Mouse (Mus musculus): ENCODE measurements around the gene Gm12355. TPM values are rescaled to one million over a fixed set of nuclear protein-coding genes. Genes with fewer than 3 reads are reported as not detected.

Gene Gm12355
- total and polyA plus RNA-seq, 2 experiments from 2014 or later, result 0.29 to 0.68 TPM

DNA sequence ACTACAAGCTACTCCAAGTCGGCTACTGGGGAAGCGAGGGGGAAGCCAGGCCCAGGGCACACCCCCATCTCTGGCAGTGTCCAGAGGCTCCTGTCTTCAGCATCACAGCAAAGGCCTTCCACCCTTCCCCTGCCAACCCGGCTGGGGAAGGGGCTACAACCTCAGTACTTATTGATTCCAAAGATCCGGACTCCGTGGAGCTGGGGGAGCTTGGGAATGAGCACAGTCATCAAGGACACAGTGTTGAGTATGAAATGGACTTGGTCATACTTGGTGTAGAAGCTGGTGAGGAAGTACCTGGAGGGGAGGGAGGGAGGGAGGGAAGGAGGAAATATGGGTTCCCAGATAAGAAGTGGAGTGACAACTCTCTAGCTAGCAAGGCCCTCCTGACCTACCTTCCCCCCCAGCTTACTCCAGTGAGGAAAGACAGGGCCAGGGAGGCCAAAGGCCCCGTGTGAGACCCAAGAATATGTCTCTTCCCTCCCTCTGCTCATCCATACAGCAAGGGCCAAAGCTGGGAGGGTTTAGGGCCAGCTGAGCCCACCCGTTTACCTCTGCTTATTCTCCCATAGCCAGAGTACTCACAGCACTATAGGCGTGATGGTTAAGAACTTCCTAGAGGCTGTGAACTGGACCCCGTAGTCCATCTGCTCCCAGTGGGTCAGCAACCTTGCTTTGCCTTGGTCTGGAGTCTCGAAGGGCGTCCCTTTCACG lies 42.8 kb downstream of the Gm12355 start:
- no peaks in the 10 kb centered on the region for H3K27me3 ChIP-seq (ENCODE audit: insufficient read depth, low read length)
- no peak for TF ChIP-seq CTCF (IDR thresholded peaks at IDR 0.05; ENCODE audit: low read depth)
- peaks cover 25% of the 10 kb centered on the region for H3K36me3 ChIP-seq (ENCODE audit: insufficient read depth)
- H3K4me2 ChIP-seq (ENCODE audit: low read depth), result no peak overlapping the region
- WGBS, result 93% methylated on average over 12 of the region's 12 CpGs
- no peak for DNase-seq
- peaks cover 15% of the 10 kb centered on the region for H3K4me1 ChIP-seq (ENCODE audit: insufficient read depth)
- H3K9me3 ChIP-seq (ENCODE audit: low read length), result no peaks in the 10 kb centered on the region
- no peak overlapping the region for H3K27ac ChIP-seq (ENCODE audit: low read depth, low read length)
- no peak overlapping the region for H3K9ac ChIP-seq
- no peak for ATAC-seq
- H3K4me3 ChIP-seq (ENCODE audit: low read depth, low read length), result no peak overlapping the region

DNA sequence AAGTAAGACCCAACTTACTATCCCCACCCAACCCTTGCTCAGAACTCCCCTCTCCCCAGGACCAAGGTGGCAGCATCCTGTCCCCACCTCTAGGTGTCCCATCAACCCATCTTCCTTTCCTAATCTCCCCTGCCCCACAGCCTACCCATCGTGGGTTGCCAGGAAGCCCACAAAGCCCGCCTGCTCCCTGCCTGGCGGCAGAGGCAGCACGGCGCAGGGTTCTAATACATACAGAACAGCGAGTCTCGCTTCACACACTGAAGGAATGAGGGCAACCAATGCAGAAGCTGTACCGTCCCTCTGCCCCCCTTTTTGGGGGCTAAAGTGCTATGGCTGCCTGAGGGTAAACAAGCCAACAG lies 43.5 kb downstream of the Gm12355 start:
- no peak for ATAC-seq
- no peak for DNase-seq
- Histone ChIP-seq H3K4me3 (ENCODE audit: low read depth, low read length) (no peak overlapping the region), H3K9ac (no peak overlapping the region), H3K4me1 (ENCODE audit: insufficient read depth) (peaks cover 11% of the 10 kb centered on the region; the same call in 1 of the 2 replicates), H3K36me3 (ENCODE audit: insufficient read depth) (peaks cover 25% of the 10 kb centered on the region), H3K27me3 (ENCODE audit: insufficient read depth, low read length) (no peaks in the 10 kb centered on the region), H3K27ac (ENCODE audit: low read depth, low read length) (no peak overlapping the region), H3K4me2 (ENCODE audit: low read depth) (no peak overlapping the region), H3K9me3 (ENCODE audit: low read length) (no peaks in the 10 kb centered on the region)
- 80% methylated on average over 8 of the region's 8 CpGs for WGBS
- no peak for TF ChIP-seq CTCF (IDR thresholded peaks at IDR 0.05; ENCODE audit: low read depth)

DNA sequence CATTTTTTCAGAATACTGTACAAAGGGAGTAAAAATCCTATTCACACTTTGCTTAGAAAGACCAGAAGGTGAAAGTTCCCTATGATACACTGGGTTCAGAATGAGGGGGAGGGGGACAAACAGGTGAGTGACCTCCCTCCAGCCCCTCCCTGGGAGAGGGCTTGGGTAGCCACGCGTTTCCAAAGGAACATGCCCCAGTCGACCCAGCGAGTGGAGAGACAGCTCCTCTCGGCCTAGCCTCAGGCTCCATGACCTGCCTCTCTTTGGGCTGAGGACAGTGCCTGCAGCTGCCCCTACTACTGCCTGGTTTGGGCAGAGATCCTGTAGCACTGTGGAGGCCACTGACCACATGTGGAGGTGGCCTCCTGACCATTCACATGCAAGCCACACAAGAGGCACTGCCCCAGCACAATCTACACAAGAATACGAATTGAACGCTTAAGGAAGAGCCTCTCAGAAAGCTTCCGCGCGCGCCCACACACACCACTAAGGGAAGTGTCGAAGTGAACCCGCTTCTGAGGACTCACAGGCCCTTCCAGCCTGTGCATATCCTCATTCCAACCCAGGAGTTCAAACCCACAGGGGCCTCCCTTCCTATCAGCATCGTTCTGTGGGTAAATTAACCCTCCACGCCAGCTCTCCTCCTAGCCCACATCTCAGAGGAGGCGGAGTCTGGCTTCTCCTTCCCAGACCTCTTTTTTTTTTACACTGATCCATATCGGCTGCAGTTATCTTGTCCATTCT lies 44.0 kb downstream of the Gm12355 start:
- no peak overlapping the region for H3K27ac ChIP-seq (ENCODE audit: low read depth, low read length)
- 68% methylated on average over 17 of the region's 17 CpGs for WGBS
- H3K9ac ChIP-seq, result no peak overlapping the region
- peaks cover 25% of the 10 kb centered on the region for H3K36me3 ChIP-seq (ENCODE audit: insufficient read depth)
- no peak for TF ChIP-seq CTCF (IDR thresholded peaks at IDR 0.05; ENCODE audit: low read depth)
- H3K9me3 ChIP-seq (ENCODE audit: low read length), result no peaks in the 10 kb centered on the region
- ATAC-seq, result no peak
- DNase-seq, result no peak
- no peaks in the 10 kb centered on the region for H3K27me3 ChIP-seq (ENCODE audit: insufficient read depth, low read length)
- no peak overlapping the region for H3K4me2 ChIP-seq (ENCODE audit: low read depth)
- peaks cover 11% of the 10 kb centered on the region; the same call in 1 of the 2 replicates for H3K4me1 ChIP-seq (ENCODE audit: insufficient read depth)
- H3K4me3 ChIP-seq (ENCODE audit: low read depth, low read length), result no peak overlapping the region

DNA sequence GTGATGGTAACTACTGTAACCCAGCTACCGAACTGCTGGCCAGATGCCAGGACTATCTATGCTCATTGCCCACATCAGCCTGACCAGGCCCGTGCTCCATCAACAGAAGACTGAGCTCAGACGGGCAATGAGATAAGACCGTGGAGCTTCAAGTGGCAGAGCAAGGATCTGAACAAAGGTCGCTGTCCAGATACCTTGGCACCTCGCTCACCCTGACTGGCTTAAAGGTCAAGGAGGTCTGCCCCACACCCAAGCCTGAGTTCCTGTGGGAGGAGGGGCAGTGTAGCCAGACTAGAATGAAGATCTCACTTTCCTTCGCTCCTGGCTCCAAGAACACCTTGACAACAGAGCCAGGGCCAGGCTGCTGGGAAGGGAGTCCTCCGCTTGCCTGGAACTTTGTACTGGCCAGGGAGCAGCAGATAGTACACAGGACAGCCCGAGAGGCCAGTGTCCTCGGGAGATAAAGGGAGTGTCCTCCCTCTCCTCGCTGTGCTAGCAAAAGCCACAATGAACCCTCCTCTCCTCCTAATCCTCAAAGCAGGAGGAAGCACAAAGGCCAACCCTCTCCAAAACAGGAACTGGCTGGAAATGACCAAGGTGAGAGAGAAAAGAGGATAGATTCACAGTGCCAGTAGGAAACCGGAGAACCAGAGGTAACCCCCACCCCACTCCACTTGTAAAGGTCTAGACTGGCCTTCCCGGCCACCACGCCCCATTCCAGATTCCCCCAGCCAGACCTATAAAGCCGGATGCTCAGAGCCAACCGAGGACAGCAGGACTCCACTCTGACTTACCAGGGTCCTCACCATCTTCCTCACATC lies 45.0 kb downstream of the Gm12355 start:
- H3K4me1 ChIP-seq (ENCODE audit: insufficient read depth), result peaks cover 1% of the 10 kb centered on the region; the same call in 1 of the 2 replicates
- no peak overlapping the region for H3K27ac ChIP-seq (ENCODE audit: low read depth, low read length)
- no peaks in the 10 kb centered on the region for H3K9me3 ChIP-seq (ENCODE audit: low read length)
- DNase-seq (no peak), ATAC-seq (no peak)
- no peak overlapping the region for H3K9ac ChIP-seq
- H3K4me2 ChIP-seq (ENCODE audit: low read depth), result no peak overlapping the region
- H3K27me3 ChIP-seq (ENCODE audit: insufficient read depth, low read length), result no peaks in the 10 kb centered on the region
- no peak overlapping the region for H3K4me3 ChIP-seq (ENCODE audit: low read depth, low read length)
- 67% methylated on average over 16 of the region's 16 CpGs for WGBS
- peaks cover 25% of the 10 kb centered on the region for H3K36me3 ChIP-seq (ENCODE audit: insufficient read depth)
- no peak for TF ChIP-seq CTCF (IDR thresholded peaks at IDR 0.05; ENCODE audit: low read depth)

DNA sequence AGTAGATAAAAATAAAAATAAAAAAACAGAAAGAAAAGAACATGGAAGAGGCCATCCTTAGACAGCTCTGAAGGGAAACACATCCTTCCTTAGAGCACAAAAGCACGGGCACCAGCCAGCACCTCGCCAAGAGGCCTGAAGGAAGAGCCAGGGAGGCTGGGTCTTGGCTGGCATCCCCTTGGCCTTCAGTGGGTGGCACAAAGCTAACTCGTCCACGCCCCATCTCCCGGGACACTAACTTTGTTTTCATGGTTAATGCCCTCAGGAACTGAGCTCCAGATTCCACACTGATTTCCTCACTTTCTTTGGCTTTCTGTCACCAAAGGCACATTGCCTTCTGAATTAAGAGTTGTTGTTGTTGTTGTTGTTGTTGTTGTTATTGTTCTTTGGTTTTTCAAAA lies 47.7 kb downstream of the Gm12355 start:
- DNase-seq, result no peak
- TF ChIP-seq CTCF (IDR thresholded peaks at IDR 0.05; ENCODE audit: low read depth), result no peak

More for the DNA sequence above, 47.7 kb downstream of the Gm12355 start:
- Histone ChIP-seq H3K4me2 (ENCODE audit: low read depth) (no peak overlapping the region), H3K9ac (no peak overlapping the region), H3K27ac (ENCODE audit: low read depth, low read length) (no peak overlapping the region), H3K9me3 (ENCODE audit: low read length) (no peaks in the 10 kb centered on the region), H3K27me3 (ENCODE audit: insufficient read depth, low read length) (no peaks in the 10 kb centered on the region), H3K4me3 (ENCODE audit: low read depth, low read length) (no peak overlapping the region), H3K36me3 (ENCODE audit: insufficient read depth) (peaks cover 16% of the 10 kb centered on the region), H3K4me1 (ENCODE audit: insufficient read depth) (no peaks in the 10 kb centered on the region)
- 70% methylated on average over 5 of the region's 5 CpGs for WGBS
- no peak for ATAC-seq

Other genes starting within 250 kb of the Gm12355 start
- 0.23 TPM in 1 of 2 replicates, not detected in the other for gene Tcap, start 241.8 kb downstream of the Gm12355 start, total RNA-seq (2014; rRNA removed)
- gene Tcap, start 241.8 kb downstream of the Gm12355 start, polyA plus RNA-seq (2015; fragmentation: Nextera tagmentation; extraction: Ambion mirVana), result not detected in 2 replicates
- 1.0 and 1.8 TPM in 2 replicates for gene Pnmt, start 239.2 kb downstream of the Gm12355 start, total RNA-seq (2014; rRNA removed)
- gene Pnmt, start 239.2 kb downstream of the Gm12355 start, polyA plus RNA-seq (2015; fragmentation: Nextera tagmentation; extraction: Ambion mirVana), result 1.7 and 3.5 TPM in 2 replicates
- gene Pgap3, start 225.2 kb downstream of the Gm12355 start, total RNA-seq (2014; rRNA removed), result 10.9 and 11.0 TPM in 2 replicates
- gene Pgap3, start 225.2 kb downstream of the Gm12355 start, polyA plus RNA-seq (2015; fragmentation: Nextera tagmentation; extraction: Ambion mirVana), result 7.1 and 7.6 TPM in 2 replicates
- gene Erbb2, start 213.2 kb downstream of the Gm12355 start, total RNA-seq (2014; rRNA removed), result 3.8 and 4.9 TPM in 2 replicates
- gene Erbb2, start 213.2 kb downstream of the Gm12355 start, polyA plus RNA-seq (2015; fragmentation: Nextera tagmentation; extraction: Ambion mirVana), result 2.4 and 3.7 TPM in 2 replicates
- 73.1 and 105 TPM in 2 replicates for gene Mien1, start 186.7 kb downstream of the Gm12355 start, total RNA-seq (2014; rRNA removed)
- gene Mien1, start 186.7 kb downstream of the Gm12355 start, polyA plus RNA-seq (2015; fragmentation: Nextera tagmentation; extraction: Ambion mirVana), result 272 and 326 TPM in 2 replicates
- gene Grb7, start 179.3 kb downstream of the Gm12355 start, total RNA-seq (2014; rRNA removed), result 1.2 and 2.1 TPM in 2 replicates
- 0.88 and 1.3 TPM in 2 replicates for gene Grb7, start 179.3 kb downstream of the Gm12355 start, polyA plus RNA-seq (2015; fragmentation: Nextera tagmentation; extraction: Ambion mirVana)
- gene Ikzf3, start 79.6 kb downstream of the Gm12355 start, total RNA-seq (2014; rRNA removed), result 0.14 and 0.15 TPM in 2 replicates
- gene Ikzf3, start 79.6 kb downstream of the Gm12355 start, polyA plus RNA-seq (2015; fragmentation: Nextera tagmentation; extraction: Ambion mirVana), result 0.21 and 0.23 TPM in 2 replicates
- not detected in 2 replicates for gene Zpbp2, start 74.6 kb downstream of the Gm12355 start, total RNA-seq (2014; rRNA removed)
- not detected in 2 replicates for gene Zpbp2, start 74.6 kb downstream of the Gm12355 start, polyA plus RNA-seq (2015; fragmentation: Nextera tagmentation; extraction: Ambion mirVana)
- 99.8 and 115 TPM in 2 replicates for gene Ormdl3, start 38.3 kb downstream of the Gm12355 start, total RNA-seq (2014; rRNA removed)
- gene Ormdl3, start 38.3 kb downstream of the Gm12355 start, polyA plus RNA-seq (2015; fragmentation: Nextera tagmentation; extraction: Ambion mirVana), result 114 and 119 TPM in 2 replicates
- gene Lrrc3c, start 27.4 kb downstream of the Gm12355 start, total RNA-seq (2014; rRNA removed), result not detected in 2 replicates
- not detected in 2 replicates for gene Lrrc3c, start 27.4 kb downstream of the Gm12355 start, polyA plus RNA-seq (2015; fragmentation: Nextera tagmentation; extraction: Ambion mirVana)
- not detected in 2 replicates for gene Gsdma3, start 699 bp upstream of the Gm12355 start, total RNA-seq (2014; rRNA removed)
- not detected in 2 replicates for gene Gsdma3, start 699 bp upstream of the Gm12355 start, polyA plus RNA-seq (2015; fragmentation: Nextera tagmentation; extraction: Ambion mirVana)
- gene Gsdma2, start 21.1 kb upstream of the Gm12355 start, total RNA-seq (2014; rRNA removed), result not detected in 2 replicates
- gene Gsdma2, start 21.1 kb upstream of the Gm12355 start, polyA plus RNA-seq (2015; fragmentation: Nextera tagmentation; extraction: Ambion mirVana), result 0.11 TPM in 1 of 2 replicates, not detected in the other
- not detected in 2 replicates for gene Gsdma, start 38.7 kb upstream of the Gm12355 start, total RNA-seq (2014; rRNA removed)
- gene Gsdma, start 38.7 kb upstream of the Gm12355 start, polyA plus RNA-seq (2015; fragmentation: Nextera tagmentation; extraction: Ambion mirVana), result 0.15 TPM in 1 of 2 replicates, not detected in the other
- 83.8 and 113 TPM in 2 replicates for gene Psmd3, start 56.9 kb upstream of the Gm12355 start, total RNA-seq (2014; rRNA removed)
- gene Psmd3, start 56.9 kb upstream of the Gm12355 start, polyA plus RNA-seq (2015; fragmentation: Nextera tagmentation; extraction: Ambion mirVana), result 183 and 202 TPM in 2 replicates
- not detected in 2 replicates for gene Csf3, start 75.6 kb upstream of the Gm12355 start, total RNA-seq (2014; rRNA removed)
- not detected in 2 replicates for gene Csf3, start 75.6 kb upstream of the Gm12355 start, polyA plus RNA-seq (2015; fragmentation: Nextera tagmentation; extraction: Ambion mirVana)
- 54.0 and 66.5 TPM in 2 replicates for gene Med24, start 103.8 kb upstream of the Gm12355 start, total RNA-seq (2014; rRNA removed)
- gene Med24, start 103.8 kb upstream of the Gm12355 start, polyA plus RNA-seq (2015; fragmentation: Nextera tagmentation; extraction: Ambion mirVana), result 46.4 and 49.3 TPM in 2 replicates
- gene Thra, start 115.0 kb upstream of the Gm12355 start, total RNA-seq (2014; rRNA removed), result 1,003 and 1,159 TPM in 2 replicates
- gene Thra, start 115.0 kb upstream of the Gm12355 start, polyA plus RNA-seq (2015; fragmentation: Nextera tagmentation; extraction: Ambion mirVana), result 223 and 233 TPM in 2 replicates
- 4.5 and 6.7 TPM in 2 replicates for gene Nr1d1, start 149.7 kb upstream of the Gm12355 start, total RNA-seq (2014; rRNA removed)
- 10.8 and 11.4 TPM in 2 replicates for gene Nr1d1, start 149.7 kb upstream of the Gm12355 start, polyA plus RNA-seq (2015; fragmentation: Nextera tagmentation; extraction: Ambion mirVana)
- 87.2 and 94.6 TPM in 2 replicates for gene Msl1, start 169.9 kb upstream of the Gm12355 start, total RNA-seq (2014; rRNA removed)
- gene Msl1, start 169.9 kb upstream of the Gm12355 start, polyA plus RNA-seq (2015; fragmentation: Nextera tagmentation; extraction: Ambion mirVana), result 16.3 and 24.1 TPM in 2 replicates
- 22.5 and 27.2 TPM in 2 replicates for gene Casc3, start 179.2 kb upstream of the Gm12355 start, total RNA-seq (2014; rRNA removed)
- 29.5 and 37.4 TPM in 2 replicates for gene Casc3, start 179.2 kb upstream of the Gm12355 start, polyA plus RNA-seq (2015; fragmentation: Nextera tagmentation; extraction: Ambion mirVana)
- gene Rapgefl1, start 211.1 kb upstream of the Gm12355 start, total RNA-seq (2014; rRNA removed), result 28.7 TPM in 2 replicates
- 5.6 and 9.8 TPM in 2 replicates for gene Rapgefl1, start 211.1 kb upstream of the Gm12355 start, polyA plus RNA-seq (2015; fragmentation: Nextera tagmentation; extraction: Ambion mirVana)
- gene Wipf2, start 238.0 kb upstream of the Gm12355 start, total RNA-seq (2014; rRNA removed), result 7.1 and 8.2 TPM in 2 replicates
- gene Wipf2, start 238.0 kb upstream of the Gm12355 start, polyA plus RNA-seq (2015; fragmentation: Nextera tagmentation; extraction: Ambion mirVana), result 1.6 and 3.0 TPM in 2 replicates

All from forebrain, postnatal 0 days (tissue).